In genomic region chr2:34741390-34742159, GRCm38 (mm10) we compare ENCODE assay signal across 13 mouse cellular contexts. TPM values are rescaled to one million over a fixed set of nuclear protein-coding genes. Genes with fewer than 3 reads are reported as not detected.
A peak's percentile ranks its signal among the peaks of the same experiment; 100 is the strongest.
DNase-seq lines count a peak whose midpoint lies in the region; ATAC-seq and TF ChIP-seq lines count a peak whose summit lies in the region.
"Had no signal": no experiment of that assay in that cellular context is flagged by ENCODE, and none has a peak within 500 bp of the region (broad histone marks: within the 10 kb centered on the region; RNA-seq: fewer than 3 reads in every experiment).

No protein-coding gene starts in this region.

- DNase-seq in MEL (ENCODE audit: low read depth, low spot score) = peak; percentile 84
- no peak for DNase-seq in liver, embryonic 11.5 days (ENCODE audit: low spot score)
- no peak for DNase-seq in layer of hippocampus, adult 2 months (ENCODE audit: low spot score in 2 of 2)
- no peak for DNase-seq in frontal cortex, postnatal 14 days (ENCODE audit: low spot score in 2 of 2)
- DNase-seq: cerebellum, postnatal 14 days; gastrocnemius, adult 2 months had no signal

- H3K9ac ChIP-seq in MEL (ENCODE audit: control insufficient read depth, low read depth, low read length, poor library complexity, severe bottlenecking) = peak overlapping the region; percentile 3; the same call in 1 of the 2 replicates
- H3K9ac ChIP-seq in liver, embryonic 11.5 days (ENCODE audit: low read depth, low read length) = no peak overlapping the region
- H3K9ac ChIP-seq in intestine, embryonic 16.5 days (ENCODE audit: low read depth, low read length) = no peak overlapping the region
- H3K9ac ChIP-seq: hindbrain, embryonic 12.5 days; limb, embryonic 13.5 days; midbrain, embryonic 13.5 days had no signal

- peaks cover 14 to 73% of the 10 kb centered on the region in 2 experiments for H3K36me3 ChIP-seq in MEL (ENCODE audit: control insufficient read depth in 1 of 2, insufficient read depth in 2 of 2, low read length in 2 of 2)
- H3K36me3 ChIP-seq in liver, embryonic 11.5 days (ENCODE audit: control insufficient read depth, insufficient read depth, low read length) = no peaks in the 10 kb centered on the region; the same call in 1 of the 2 replicates
- H3K36me3 ChIP-seq in intestine, embryonic 16.5 days (ENCODE audit: control insufficient read depth, insufficient read depth, low read length) = no peaks in the 10 kb centered on the region
- H3K36me3 ChIP-seq: hindbrain, embryonic 12.5 days had no signal

- 73% methylated on average over 12 of the region's 12 CpGs for WGBS in liver, embryonic 11.5 days
- 91% methylated on average over 12 of the region's 12 CpGs for WGBS in intestine, embryonic 16.5 days

- peaks cover 49% of the 10 kb centered on the region for H3K79me2 ChIP-seq in MEL (ENCODE audit: control insufficient read depth, insufficient read depth, low read length, poor library complexity)

- peaks cover 31 to 41% of the 10 kb centered on the region in 2 experiments for H3K4me1 ChIP-seq in MEL (ENCODE audit: control insufficient read depth in 1 of 2, insufficient read depth in 2 of 2, low read length in 2 of 2)
- H3K4me1 ChIP-seq in bone marrow macrophage, adult 2 months (ENCODE audit: control insufficient read depth, insufficient read depth, low read length) = peaks cover 36% of the 10 kb centered on the region
- peaks cover 31% of the 10 kb centered on the region for H3K4me1 ChIP-seq in liver, embryonic 11.5 days (replicated peaks; ENCODE audit: control insufficient read depth, insufficient read depth, low read length)
- no peaks in the 10 kb centered on the region for H3K4me1 ChIP-seq in intestine, embryonic 16.5 days (ENCODE audit: control insufficient read depth, insufficient read depth, low read length)
- H3K4me1 ChIP-seq: hindbrain, embryonic 12.5 days; limb, embryonic 13.5 days; midbrain, embryonic 13.5 days had no signal

- no peak for TF ChIP-seq POLR2A in MEL (IDR thresholded peaks at IDR 0.05; ENCODE audit: control insufficient read depth in 1 of 2, insufficient read depth in 1 of 2, low read depth in 1 of 2, low read length in 2 of 2, poor library complexity in 1 of 2)
- no peak for TF ChIP-seq POLR2A in bone marrow macrophage, adult 2 months (IDR thresholded peaks at IDR 0.05; ENCODE audit: borderline replicate concordance, low read depth, low read length)

- ATAC-seq in liver, embryonic 11.5 days (replicated peaks; ENCODE audit: low FRiP score) = no peak
- peak; percentile 33; the same call in 1 of the 2 replicates for ATAC-seq in megakaryocyte, adult 5-6 weeks (ENCODE audit: poor library complexity, severe bottlenecking)
- ATAC-seq in intestine, embryonic 16.5 days = no peak
- ATAC-seq: forebrain, embryonic 14.5 days; midbrain, embryonic 13.5 days had no signal

- no peak overlapping the region for H3K4me2 ChIP-seq in liver, embryonic 11.5 days
- no peak overlapping the region for H3K4me2 ChIP-seq in intestine, embryonic 16.5 days (ENCODE audit: low read depth, low read length)
- H3K4me2 ChIP-seq: hindbrain, embryonic 12.5 days; limb, embryonic 13.5 days; midbrain, embryonic 13.5 days had no signal

- H3K4me3 ChIP-seq in MEL (ENCODE audit: control insufficient read depth in 1 of 2, insufficient read depth in 1 of 2, low read depth in 2 of 2, low read length in 2 of 2) = peak overlapping the region in 1 of 2 experiments; percentile 21; a peak in 3 of 4 replicates
- no peak overlapping the region for H3K4me3 ChIP-seq in bone marrow macrophage, adult 2 months (ENCODE audit: insufficient read depth, low read length)
- H3K4me3 ChIP-seq in liver, embryonic 11.5 days (ENCODE audit: low read depth, low read length) = no peak overlapping the region
- no peak overlapping the region for H3K4me3 ChIP-seq in layer of hippocampus, adult 2 months
- no peak overlapping the region for H3K4me3 ChIP-seq in intestine, embryonic 16.5 days (ENCODE audit: low read length)
- H3K4me3 ChIP-seq: gastrocnemius, adult 2 months; hindbrain, embryonic 12.5 days; limb, embryonic 13.5 days; midbrain, embryonic 13.5 days had no signal

- H3K9me3 ChIP-seq in MEL (replicated peaks; ENCODE audit: insufficient read depth, low read length) = no peaks in the 10 kb centered on the region
- no peaks in the 10 kb centered on the region for H3K9me3 ChIP-seq in liver, embryonic 11.5 days (ENCODE audit: control insufficient read depth, low read length)
- H3K9me3 ChIP-seq in intestine, embryonic 16.5 days (ENCODE audit: control insufficient read depth, low read length) = no peaks in the 10 kb centered on the region
- H3K9me3 ChIP-seq: hindbrain, embryonic 12.5 days; limb, embryonic 13.5 days; midbrain, embryonic 13.5 days had no signal

- no peak for TF ChIP-seq CTCF in MEL (IDR thresholded peaks at IDR 0.05 in 2 of 3, conservative IDR thresholded peaks at IDR 0.05 in 1 of 3; ENCODE audit: control insufficient read depth in 1 of 3, insufficient read depth in 1 of 3, low read depth in 2 of 3, low read length in 3 of 3, poor library complexity in 1 of 3, severe bottlenecking in 1 of 3)
- no peak for TF ChIP-seq CTCF in bone marrow macrophage, adult 2 months (IDR thresholded peaks at IDR 0.05; ENCODE audit: low read depth, low read length)
- TF ChIP-seq CTCF in layer of hippocampus, adult 2 months (conservative IDR thresholded peaks at IDR 0.05) = no peak

- H3K27ac ChIP-seq in MEL (ENCODE audit: control insufficient read depth, low read depth, low read length) = peak overlapping the region; percentile 66
- H3K27ac ChIP-seq in bone marrow macrophage, adult 2 months (ENCODE audit: insufficient read depth, low read depth, low read length) = peak overlapping the region; percentile 71
- H3K27ac ChIP-seq in liver, embryonic 11.5 days (ENCODE audit: low read depth, low read length) = peak overlapping the region; percentile 9
- H3K27ac ChIP-seq in layer of hippocampus, adult 2 months = no peak overlapping the region
- H3K27ac ChIP-seq in intestine, embryonic 16.5 days (ENCODE audit: low read length) = no peak overlapping the region
- H3K27ac ChIP-seq: gastrocnemius, adult 2 months; hindbrain, embryonic 12.5 days; limb, embryonic 13.5 days; midbrain, embryonic 13.5 days had no signal

- no peaks in the 10 kb centered on the region for H3K27me3 ChIP-seq in MEL (ENCODE audit: control insufficient read depth in 1 of 2, insufficient read depth in 2 of 2, low read length in 2 of 2)
- no peaks in the 10 kb centered on the region for H3K27me3 ChIP-seq in liver, embryonic 11.5 days (replicated peaks; ENCODE audit: control insufficient read depth, insufficient read depth, low read length)
- no peaks in the 10 kb centered on the region for H3K27me3 ChIP-seq in intestine, embryonic 16.5 days (replicated peaks; ENCODE audit: control insufficient read depth, insufficient read depth, low read length)
- H3K27me3 ChIP-seq: hindbrain, embryonic 12.5 days; limb, embryonic 13.5 days; midbrain, embryonic 13.5 days had no signal

- TF ChIP-seq EP300 in MEL (IDR thresholded peaks at IDR 0.05; ENCODE audit: low read depth in 1 of 2, low read length in 2 of 2) = peak; percentile 74 to 75

- TF ChIP-seq RAD21 in MEL (IDR thresholded peaks at IDR 0.05; ENCODE audit: low read depth, low read length) = no peak

TF ChIP-seq in MEL, 35 proteins besides CTCF, POLR2A, EP300 and RAD21 (continues in another document):
- TF ChIP-seq ZMIZ1 (IDR thresholded peaks at IDR 0.05; ENCODE audit: low read depth, low read length) (no peak), ZC3H11A (IDR thresholded peaks at IDR 0.05; ENCODE audit: low read depth, low read length) (no peak), TBP (IDR thresholded peaks at IDR 0.05; ENCODE audit: low read depth, low read length) (peak; percentile 39; the same call in 1 of the 2 replicates), TAL1 (IDR thresholded peaks at IDR 0.05; ENCODE audit: low read length) (0 out of 2 replicates have a peak, but pooled peaks have one; percentile 29), MAFK (IDR thresholded peaks at IDR 0.05; ENCODE audit: borderline replicate concordance, low read depth, low read length) (no peak), NELFE (IDR thresholded peaks at IDR 0.05; ENCODE audit: low read depth, low read length) (no peak)

RNA-seq across cellular contexts. Expression of gene Gapvd1, which starts 13.5 kb away (rescaled TPM):
- 62.4 and 65.0 TPM in 2 replicates for total RNA-seq in MEL (2012; rRNA removed)
- polyA plus RNA-seq in MEL (2012; ENCODE audit: insufficient read depth in 1 of 2, insufficient read length in 2 of 2, low read depth in 1 of 2, low replicate concordance in 2 of 2, missing spikeins in 1 of 2) = 100 to 1,000 TPM in 1 of 2 experiments, 10 to 100 TPM in 1; 96.7 to 174 TPM
- 90.8 and 98.7 TPM in 2 replicates for polyA plus RNA-seq in bone marrow macrophage, adult 2 months (2012; ENCODE audit: insufficient read depth, insufficient read length, missing spikeins)
- polyA plus RNA-seq in liver, embryonic 11.5 days (2014; fragmentation: Nextera tagmentation; extraction: Ambion mirVana) = 80.3 and 88.3 TPM in 2 replicates
- total RNA-seq in megakaryocyte, adult 5-6 weeks (2015) = 35.0 and 39.1 TPM in 2 replicates
- 58.9 and 59.3 TPM in 2 replicates for total RNA-seq in megakaryocyte, adult 5-6 weeks (2017)
- total RNA-seq in layer of hippocampus, adult 2 months (2021) = 100 to 1,000 TPM in 1 of 2 experiments, 10 to 100 TPM in 1; 96.5 to 102 TPM
- 56.6 and 61.3 TPM in 2 replicates for polyA plus RNA-seq in intestine, embryonic 16.5 days (2015; fragmentation: Nextera tagmentation; extraction: Ambion mirVana)

RNA-seq across cellular contexts. Expression of gene Hspa5, which starts 30.2 kb away (rescaled TPM):
- total RNA-seq in MEL (2012; rRNA removed) = 914 and 1,250 TPM in 2 replicates
- polyA plus RNA-seq in MEL (2012; ENCODE audit: insufficient read depth in 1 of 2, insufficient read length in 2 of 2, low read depth in 1 of 2, low replicate concordance in 2 of 2, missing spikeins in 1 of 2) = 100 to 1,000 TPM; 147 to 649 TPM
- 319 and 328 TPM in 2 replicates for polyA plus RNA-seq in bone marrow macrophage, adult 2 months (2012; ENCODE audit: insufficient read depth, insufficient read length, missing spikeins)
- 964 and 1,028 TPM in 2 replicates for polyA plus RNA-seq in liver, embryonic 11.5 days (2014; fragmentation: Nextera tagmentation; extraction: Ambion mirVana)
- 189 and 204 TPM in 2 replicates for total RNA-seq in megakaryocyte, adult 5-6 weeks (2015)
- 538 and 554 TPM in 2 replicates for total RNA-seq in megakaryocyte, adult 5-6 weeks (2017)
- 100 to 1,000 TPM; 277 to 315 TPM for total RNA-seq in layer of hippocampus, adult 2 months (2021)
- polyA plus RNA-seq in intestine, embryonic 16.5 days (2015; fragmentation: Nextera tagmentation; extraction: Ambion mirVana) = 991 and 1,092 TPM in 2 replicates

RNA-seq across cellular contexts. Expression of gene Rabepk, which starts 58.1 kb away (rescaled TPM):
- 47.1 and 51.2 TPM in 2 replicates for total RNA-seq in MEL (2012; rRNA removed)
- polyA plus RNA-seq in MEL (2012; ENCODE audit: insufficient read depth in 1 of 2, insufficient read length in 2 of 2, low read depth in 1 of 2, low replicate concordance in 2 of 2, missing spikeins in 1 of 2) = 10 to 100 TPM in 1 of 2 experiments, not detected in 1; 85.3 TPM
- polyA plus RNA-seq in bone marrow macrophage, adult 2 months (2012; ENCODE audit: insufficient read depth, insufficient read length, missing spikeins) = 10.2 and 10.6 TPM in 2 replicates
- polyA plus RNA-seq in liver, embryonic 11.5 days (2014; fragmentation: Nextera tagmentation; extraction: Ambion mirVana) = 43.5 and 56.5 TPM in 2 replicates
- total RNA-seq in megakaryocyte, adult 5-6 weeks (2015) = 6.7 and 11.4 TPM in 2 replicates
- 18.5 and 22.8 TPM in 2 replicates for total RNA-seq in megakaryocyte, adult 5-6 weeks (2017)
- total RNA-seq in layer of hippocampus, adult 2 months (2021) = 10 to 100 TPM; 27.8 to 33.7 TPM
- 40.9 and 47.0 TPM in 2 replicates for polyA plus RNA-seq in intestine, embryonic 16.5 days (2015; fragmentation: Nextera tagmentation; extraction: Ambion mirVana)

Comparison
In these comparisons a context has a peak if more than half of its experiments do, and no peak if none do; other contexts are left out.
1. H3K27ac ChIP-seq: peak in MEL (single experiment), bone marrow macrophage, adult 2 months (single experiment) and liver, embryonic 11.5 days (single experiment); none in layer of hippocampus, adult 2 months (single experiment) and intestine, embryonic 16.5 days (single experiment).